Mouse (Mus musculus) heart, embryonic 12.5 days (tissue): Measurements from ENCODE around the gene Car8. TPM values are rescaled to one million over a fixed set of nuclear protein-coding genes. Genes with fewer than 3 reads are reported as not detected.
"Not testable (repeated sequence)": the region's sequence is repeated elsewhere in the genome, so short reads cannot be mapped to it uniquely, and the experiment has no call there.

ENCODE experiments used
- ATAC-seq: fragments of 200-750 bp; cut with Nextera tagmentation; 2 replicates; pipeline ENCODE4 v1.8.0; 2017; ENCODE audit warnings: moderate TSS enrichment, moderate library complexity; ENCODE audit not compliant: insufficient number of reproducible peaks, low FRiP score
- H3K27ac ChIP-seq: fragments of 300-500 bp; sonication (generic); 2 replicates; pipeline ENCODE4 v1.5.1; 2016; ENCODE audit warnings: mild to moderate bottlenecking, moderate library complexity; ENCODE audit not compliant: poor library complexity, severe bottlenecking
- H3K27me3 ChIP-seq: fragments of 300-500 bp; sonication (generic); replicated peaks from 2 replicates; pipeline ENCODE4 v1.6.1; 2016; ENCODE audit warnings: mild to moderate bottlenecking, moderate library complexity
- H3K36me3 ChIP-seq: fragments of 300-500 bp; sonication (generic); 2 replicates; pipeline ENCODE4 v1.6.1; 2016; ENCODE audit warnings: mild to moderate bottlenecking, moderate library complexity
- H3K4me1 ChIP-seq: fragments of 300-500 bp; sonication (generic); replicated peaks from 2 replicates; pipeline ENCODE4 v1.6.1; 2016; ENCODE audit warnings: mild to moderate bottlenecking
- H3K4me2 ChIP-seq: fragments of 300-500 bp; sonication (generic); 2 replicates; pipeline ENCODE4 v1.6.1; 2016; ENCODE audit warnings: mild to moderate bottlenecking, moderate library complexity
- H3K4me3 ChIP-seq: fragments of 300-500 bp; sonication (generic); 2 replicates; pipeline ENCODE4 v1.5.1; 2016; ENCODE audit warnings: mild to moderate bottlenecking
- H3K9ac ChIP-seq: fragments of 300-500 bp; sonication (generic); 2 replicates; pipeline ENCODE4 v1.6.1; 2016; ENCODE audit warnings: mild to moderate bottlenecking, moderate library complexity
- H3K9me3 ChIP-seq: fragments of 300-500 bp; sonication (generic); replicated peaks from 2 replicates; pipeline ENCODE4 v1.6.1; 2016; ENCODE audit warnings: mild to moderate bottlenecking, moderate library complexity
- WGBS: fragments of 180-500 bp; shearing (Covaris S2); methylation state at CpG from one replicate; pipeline ENCODE4 v1.1.7; 2016; 5-methylcytosine and 5-hydroxymethylcytosine counted together
- microRNA-seq: library from miRNA; unstranded; fragments of <30 nt; microRNA quantifications from one replicate; pipeline ENCODE4, GENCODE M21; 2017
- polyA plus RNA-seq: library from polyadenylated mRNA; unstranded; fragments of >200 nt; fragmentation: Nextera tagmentation; extraction: Ambion mirVana; gene quantifications from 2 replicates; pipeline ENCODE4 v1.2.1, GENCODE M21; 2016

Car8 gene
- polyA plus RNA-seq, 1 experiment from 2014 or later, result 8.7 TPM

DNA sequence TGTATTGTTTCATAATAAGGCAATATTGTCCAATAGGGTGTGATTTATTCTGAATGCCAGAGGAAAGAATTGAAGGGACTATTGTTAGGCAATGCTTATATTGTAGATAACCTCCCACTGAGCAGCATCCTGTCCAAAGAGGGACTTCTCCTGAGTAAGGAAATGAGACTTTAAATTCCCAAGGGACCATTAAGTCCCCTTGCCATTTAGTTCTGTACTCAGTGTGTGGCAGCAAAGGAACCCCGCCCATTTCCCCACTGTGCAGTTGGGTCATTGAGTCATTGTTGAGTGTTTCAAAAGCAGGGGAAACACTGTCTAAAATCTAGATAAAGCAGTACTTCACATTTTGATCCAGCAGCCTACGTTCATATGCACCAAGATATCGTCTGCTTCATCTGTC is 125.3 kb downstream of the Car8 start:
- Histone ChIP-seq H3K27ac (no peak overlapping the region), H3K36me3 (no peaks in the 10 kb centered on the region), H3K27me3 (no peaks in the 10 kb centered on the region), H3K4me1 (peaks cover 5% of the 10 kb centered on the region; the same call in 1 of the 2 replicates), H3K9me3 (no peaks in the 10 kb centered on the region), H3K4me3 (no peak overlapping the region), H3K4me2 (no peak overlapping the region), H3K9ac (no peak overlapping the region)
- 0 out of 2 replicates have a peak, but pooled peaks have one; percentile 64 for ATAC-seq
- WGBS, result 56% methylated on average over 3 of the region's 3 CpGs

DNA sequence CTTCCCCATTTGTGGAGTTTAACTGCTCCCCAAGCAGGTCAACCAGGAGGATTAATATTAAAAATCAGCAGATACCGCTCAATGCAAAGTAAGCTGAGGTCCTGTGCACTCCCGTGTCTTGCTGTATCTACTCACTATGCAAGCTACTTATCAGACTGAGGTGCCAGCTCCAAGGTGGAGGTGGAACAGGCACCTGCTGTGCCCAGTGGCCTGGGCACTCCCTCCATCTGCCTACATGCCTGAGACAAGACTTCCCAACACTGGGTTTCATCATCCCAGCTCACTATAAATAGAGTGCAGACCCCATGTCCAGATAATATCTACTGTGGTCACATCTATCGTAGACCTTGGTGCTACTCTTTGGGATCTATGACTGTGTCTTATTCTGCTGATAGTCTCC is 127.0 kb downstream of the Car8 start:
- H3K27ac ChIP-seq, result no peak overlapping the region
- no peak overlapping the region for H3K9ac ChIP-seq
- H3K36me3 ChIP-seq, result no peaks in the 10 kb centered on the region
- no peak for ATAC-seq
- H3K4me1 ChIP-seq, result peaks cover 5% of the 10 kb centered on the region; the same call in 1 of the 2 replicates
- H3K4me2 ChIP-seq, result no peak overlapping the region
- H3K4me3 ChIP-seq, result no peak overlapping the region
- H3K9me3 ChIP-seq, result no peaks in the 10 kb centered on the region
- WGBS, result 74% methylated on average over 3 of the region's 3 CpGs
- H3K27me3 ChIP-seq, result no peaks in the 10 kb centered on the region

DNA sequence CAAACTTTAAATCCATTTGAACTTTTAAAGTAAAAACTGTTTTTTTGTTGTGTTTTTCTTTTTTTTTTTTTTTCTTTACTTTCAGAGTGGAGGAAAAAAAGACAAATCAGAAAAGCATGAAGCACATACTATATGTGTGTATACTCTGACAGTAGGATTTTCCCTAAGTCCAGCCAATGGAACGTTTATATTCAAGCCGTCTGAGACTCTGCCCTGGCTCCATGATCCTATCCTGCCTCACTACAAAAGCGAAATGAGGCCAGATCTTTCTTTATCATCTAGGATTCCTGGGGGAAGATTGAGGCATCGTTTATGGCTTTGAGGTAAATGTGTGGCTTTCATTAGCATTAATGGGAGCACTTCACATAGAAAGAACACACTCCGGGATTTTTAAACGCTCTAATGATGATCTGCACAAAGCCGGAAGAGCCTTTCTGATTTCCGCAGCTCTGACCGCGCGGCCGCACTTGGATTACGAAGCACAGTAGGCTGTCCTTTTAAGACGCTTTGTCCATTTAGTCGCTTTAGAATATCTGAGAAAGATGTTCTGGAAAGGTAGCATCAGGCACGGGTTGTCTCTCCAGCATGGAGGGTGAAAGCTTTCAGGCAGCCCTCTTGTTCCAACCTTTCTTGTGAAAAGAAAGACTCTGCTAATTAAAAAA is 128.8 kb downstream of the Car8 start:
- Histone ChIP-seq H3K27ac (no peak overlapping the region), H3K36me3 (no peaks in the 10 kb centered on the region), H3K9me3 (no peaks in the 10 kb centered on the region), H3K27me3 (no peaks in the 10 kb centered on the region), H3K4me2 (no peak overlapping the region), H3K9ac (no peak overlapping the region), H3K4me1 (peaks cover 5% of the 10 kb centered on the region; the same call in 1 of the 2 replicates), H3K4me3 (no peak overlapping the region)
- 86% methylated on average over 16 of the region's 16 CpGs for WGBS
- ATAC-seq, result no peak

DNA sequence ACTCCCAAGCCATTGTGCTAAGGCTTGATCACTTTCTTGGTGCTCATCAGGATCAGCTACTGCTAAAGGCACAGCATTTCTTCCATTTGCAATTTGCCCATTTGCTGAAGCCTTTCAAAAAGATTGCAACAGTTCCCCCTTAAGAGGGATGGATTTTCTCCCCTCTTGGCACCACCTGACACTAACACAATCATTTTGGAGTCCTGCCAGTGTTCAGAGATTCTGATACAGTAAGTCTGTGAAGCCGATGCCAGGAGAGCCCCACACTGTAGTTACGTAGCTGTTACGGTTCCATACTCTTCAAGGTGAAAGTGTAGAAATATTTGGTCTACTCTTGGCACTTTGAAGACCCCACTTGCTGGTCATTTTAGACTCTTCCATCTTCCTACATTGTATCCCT is 137.4 kb downstream of the Car8 start:
- Histone ChIP-seq H3K27me3 (no peaks in the 10 kb centered on the region), H3K36me3 (no peaks in the 10 kb centered on the region), H3K9ac (no peak overlapping the region), H3K4me3 (no peak overlapping the region), H3K27ac (no peak overlapping the region), H3K9me3 (no peaks in the 10 kb centered on the region), H3K4me2 (no peak overlapping the region), H3K4me1 (no peaks in the 10 kb centered on the region)
- no peak for ATAC-seq
- 51% methylated on average over 3 of the region's 3 CpGs for WGBS

DNA sequence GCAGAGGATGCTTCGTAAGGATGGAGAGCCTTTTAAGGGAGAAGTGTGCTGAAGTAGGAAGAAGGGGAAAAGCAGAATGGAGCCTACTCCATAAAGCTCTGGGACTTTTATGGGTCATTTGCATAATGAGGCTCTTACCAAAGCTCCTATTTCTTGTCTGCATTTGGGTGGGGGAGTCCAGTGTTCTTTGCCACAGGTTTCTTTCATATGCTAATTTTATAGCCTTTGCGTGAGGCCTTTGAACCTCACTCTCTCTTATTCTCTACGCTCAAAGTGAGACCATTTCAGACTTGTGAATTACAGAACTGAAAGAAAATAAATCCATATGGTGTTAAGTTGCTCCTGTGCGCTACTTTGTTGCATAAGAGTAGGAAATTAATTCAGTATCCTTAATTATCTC is 140.8 kb downstream of the Car8 start:
- Histone ChIP-seq H3K4me3 (no peak overlapping the region), H3K4me2 (no peak overlapping the region), H3K36me3 (no peaks in the 10 kb centered on the region), H3K9ac (no peak overlapping the region), H3K27ac (no peak overlapping the region), H3K4me1 (no peaks in the 10 kb centered on the region), H3K27me3 (no peaks in the 10 kb centered on the region), H3K9me3 (no peaks in the 10 kb centered on the region)
- WGBS, result 81% methylated on average over 4 of the region's 4 CpGs
- no peak for ATAC-seq

DNA sequence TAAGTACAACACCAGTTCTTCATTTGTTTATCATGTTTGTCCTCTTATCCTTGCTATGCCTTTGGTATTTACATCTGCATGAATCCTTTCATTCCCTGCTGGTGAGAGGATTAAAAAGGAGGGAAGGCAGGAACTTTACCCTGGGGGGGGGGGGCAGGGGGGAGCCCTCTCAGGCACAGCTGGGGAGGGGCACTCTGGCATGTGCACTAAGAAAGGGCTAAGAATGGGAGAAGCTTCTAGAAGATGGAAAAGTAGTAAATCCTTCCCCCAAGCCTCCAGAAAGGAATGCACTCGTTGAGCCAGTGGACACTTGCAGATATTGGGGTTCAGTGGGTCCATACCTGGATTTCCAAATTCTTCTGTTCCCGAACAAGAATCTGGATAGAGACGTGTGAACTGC is 141.2 kb downstream of the Car8 start:
- no peak for ATAC-seq
- no peak overlapping the region for H3K4me2 ChIP-seq
- no peaks in the 10 kb centered on the region for H3K36me3 ChIP-seq
- H3K27me3 ChIP-seq, result no peaks in the 10 kb centered on the region
- 74% methylated on average over 3 of the region's 3 CpGs for WGBS
- no peaks in the 10 kb centered on the region for H3K9me3 ChIP-seq
- H3K4me1 ChIP-seq, result no peaks in the 10 kb centered on the region
- H3K4me3 ChIP-seq, result no peak overlapping the region
- H3K9ac ChIP-seq, result no peak overlapping the region
- H3K27ac ChIP-seq, result no peak overlapping the region

DNA sequence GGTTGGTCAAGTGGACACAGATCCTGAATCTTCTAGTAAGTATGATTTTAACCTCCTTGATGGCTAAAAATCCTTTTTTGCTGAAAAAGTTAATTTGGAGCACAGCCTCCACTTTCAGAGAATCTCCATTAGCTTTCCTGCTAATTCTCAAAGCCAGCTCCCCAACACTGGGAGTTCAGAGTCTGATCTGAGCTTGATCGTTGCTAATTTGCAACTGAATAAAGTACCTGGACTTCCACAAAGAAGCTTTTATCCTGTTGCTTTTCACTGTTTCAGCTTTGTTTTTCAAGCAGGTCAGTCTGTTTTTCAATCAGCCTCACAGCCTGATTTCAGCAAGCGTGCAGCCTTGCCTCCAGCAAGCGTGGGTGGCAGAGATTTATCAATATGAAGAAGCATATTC is 145.3 kb downstream of the Car8 start:
- not testable (repeated sequence) for H3K27me3 ChIP-seq, H3K4me2 ChIP-seq, H3K4me1 ChIP-seq, H3K4me3 ChIP-seq, H3K9me3 ChIP-seq, ATAC-seq, H3K36me3 ChIP-seq, H3K27ac ChIP-seq, H3K9ac ChIP-seq
- 83% methylated on average over 3 of the region's 3 CpGs for WGBS

Small RNAs within 50 kb of the gene (microRNA-seq; reads per million reads assigned to microRNA genes)
- not detected for gene Gm25355
